Mouse (Mus musculus) cortical plate, adult 2 months (tissue): ENCODE results near the gene Cpvl. TPM values are rescaled to one million over a fixed set of nuclear protein-coding genes. Genes with fewer than 3 reads are reported as not detected.

Experiments used
- H3K27ac ChIP-seq: fragments of 200-500 bp; 2 replicates; pipeline ENCODE4 v1.5.1; 2012; ENCODE audit warnings: low read length, control low read depth, inconsistent platforms; ENCODE audit not compliant: insufficient read depth
- H3K4me1 ChIP-seq: fragments of 200-500 bp; 2 replicates; pipeline ENCODE4 v1.6.1; 2011; ENCODE audit warnings: low read length; ENCODE audit not compliant: control insufficient read depth, insufficient read depth
- H3K4me3 ChIP-seq: fragments of 200-500 bp; 2 replicates; pipeline ENCODE4 v1.5.1; 2011; ENCODE audit warnings: mild to moderate bottlenecking, low read length, control low read depth; ENCODE audit not compliant: insufficient read depth
- CTCF ChIP-seq: fragments of 200-500 bp; IDR thresholded peaks from 2 replicates; pipeline ENCODE4 v1.5.1; 2011; ENCODE audit warnings: mild to moderate bottlenecking, control low read depth, low read length; ENCODE audit not compliant: insufficient read depth; ENCODE audit errors: extremely low read depth
- POLR2A ChIP-seq: fragments of 200-500 bp; IDR thresholded peaks from 2 replicates; pipeline ENCODE4 v1.6.1; 2011; ENCODE audit warnings: mild to moderate bottlenecking, low read length, control low read depth; ENCODE audit not compliant: insufficient read depth; ENCODE audit errors: extremely low read depth
- polyA plus RNA-seq: library from polyadenylated mRNA; depleted of rRNA; stranded (reverse); fragments of >200 nt; gene quantifications from 2 replicates; pipeline ENCODE4 v1.2.3, GENCODE M21; 2012

Gene Cpvl
- polyA plus RNA-seq, 1 experiment = not detected

DNA sequence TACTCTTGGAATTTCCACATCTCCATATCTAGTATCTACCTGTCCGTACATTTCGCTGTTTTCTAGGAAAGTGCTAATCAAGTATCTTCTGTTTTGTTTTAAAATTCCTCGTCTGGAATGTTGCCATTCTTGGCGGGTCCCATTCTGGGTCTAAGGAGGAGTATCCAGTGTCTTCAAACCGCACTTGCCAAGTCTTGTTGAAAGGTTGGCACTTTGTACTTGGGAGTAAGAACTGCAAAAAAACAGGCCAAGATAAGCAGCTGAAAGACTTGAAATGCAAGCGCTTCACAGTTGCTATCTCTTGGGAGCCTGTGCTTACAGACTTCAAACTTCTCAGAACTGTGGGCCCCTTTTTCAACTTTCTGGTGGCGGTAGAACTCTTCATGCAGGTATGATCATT is 58.4 kb downstream of the Cpvl start:
- Histone ChIP-seq H3K4me3 (no peak overlapping the region), H3K4me1 (no peaks in the 10 kb centered on the region), H3K27ac (no peak overlapping the region)
- TF ChIP-seq POLR2A (no peak), CTCF (no peak)

DNA sequence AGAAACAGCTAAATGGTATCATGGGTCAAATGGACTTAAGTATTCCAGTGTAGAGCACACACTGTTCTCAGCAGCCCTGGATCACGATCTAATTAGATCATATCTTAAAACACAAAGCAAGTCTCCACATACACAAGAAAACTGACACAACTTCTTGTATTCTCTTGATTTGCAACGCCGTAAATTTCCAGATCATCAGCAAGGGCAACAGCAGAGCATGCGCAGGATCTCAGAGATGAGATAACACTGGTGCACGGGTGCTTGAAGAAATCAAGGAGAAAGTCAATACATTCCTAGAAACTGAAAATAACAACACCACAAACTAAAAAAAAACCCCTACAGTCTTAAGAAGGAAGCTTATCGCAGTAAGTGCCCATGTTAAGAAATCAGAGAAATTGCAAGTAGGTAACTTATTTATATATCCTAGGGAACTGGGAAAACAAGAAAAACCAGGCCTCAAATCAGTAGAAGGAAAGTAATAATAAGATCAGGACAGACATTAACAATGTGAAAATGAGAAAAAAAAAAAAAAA is 61.4 kb downstream of the Cpvl start:
- Histone ChIP-seq H3K27ac (no peak overlapping the region), H3K4me3 (no peak overlapping the region), H3K4me1 (no peaks in the 10 kb centered on the region)
- TF ChIP-seq POLR2A = no peak
- no peak for TF ChIP-seq CTCF

DNA sequence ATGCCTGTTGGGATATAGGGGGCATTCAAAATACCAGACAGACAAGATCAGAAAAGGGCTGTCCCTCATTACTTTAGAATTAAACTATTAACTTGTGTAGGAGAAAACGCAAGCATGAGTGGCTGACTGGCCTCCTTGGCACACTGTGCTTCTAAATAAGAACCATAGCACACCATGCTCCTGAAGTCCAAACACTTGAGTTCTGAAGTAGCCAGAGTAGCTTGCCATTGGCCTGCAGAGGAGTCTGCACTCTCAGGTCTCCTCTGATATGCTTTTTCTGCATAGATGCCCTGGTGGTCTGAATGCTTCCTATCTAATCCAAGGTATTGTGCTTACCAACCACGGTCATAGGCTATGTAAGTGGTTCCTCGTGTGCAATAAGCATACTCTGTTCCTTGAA is 63.1 kb downstream of the Cpvl start:
- H3K4me1 ChIP-seq = no peaks in the 10 kb centered on the region
- no peak overlapping the region for H3K27ac ChIP-seq
- no peak overlapping the region for H3K4me3 ChIP-seq
- no peak for TF ChIP-seq POLR2A
- TF ChIP-seq CTCF = no peak

DNA sequence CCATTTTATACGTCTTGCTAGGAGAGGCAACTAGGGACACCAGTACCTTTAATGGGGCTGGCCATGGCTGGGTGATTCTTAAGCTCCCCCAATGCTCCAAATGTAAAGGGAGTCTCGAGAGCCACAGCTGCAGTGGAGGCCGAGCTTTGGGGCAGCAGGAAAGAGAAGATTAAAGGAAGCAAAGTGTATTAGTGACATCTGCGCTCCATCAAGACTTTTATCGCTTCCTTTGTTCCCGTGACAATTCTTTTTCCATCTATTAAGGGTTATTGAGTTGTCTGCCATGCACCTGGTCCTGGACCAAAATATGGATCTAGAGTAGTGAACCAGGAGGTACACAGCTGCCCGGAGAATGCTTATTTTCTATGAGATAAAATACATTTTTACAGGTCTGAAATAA is 65.3 kb downstream of the Cpvl start:
- Histone ChIP-seq H3K4me3 (no peak overlapping the region), H3K4me1 (no peaks in the 10 kb centered on the region), H3K27ac (no peak overlapping the region)
- TF ChIP-seq CTCF (no peak), POLR2A (no peak)

DNA sequence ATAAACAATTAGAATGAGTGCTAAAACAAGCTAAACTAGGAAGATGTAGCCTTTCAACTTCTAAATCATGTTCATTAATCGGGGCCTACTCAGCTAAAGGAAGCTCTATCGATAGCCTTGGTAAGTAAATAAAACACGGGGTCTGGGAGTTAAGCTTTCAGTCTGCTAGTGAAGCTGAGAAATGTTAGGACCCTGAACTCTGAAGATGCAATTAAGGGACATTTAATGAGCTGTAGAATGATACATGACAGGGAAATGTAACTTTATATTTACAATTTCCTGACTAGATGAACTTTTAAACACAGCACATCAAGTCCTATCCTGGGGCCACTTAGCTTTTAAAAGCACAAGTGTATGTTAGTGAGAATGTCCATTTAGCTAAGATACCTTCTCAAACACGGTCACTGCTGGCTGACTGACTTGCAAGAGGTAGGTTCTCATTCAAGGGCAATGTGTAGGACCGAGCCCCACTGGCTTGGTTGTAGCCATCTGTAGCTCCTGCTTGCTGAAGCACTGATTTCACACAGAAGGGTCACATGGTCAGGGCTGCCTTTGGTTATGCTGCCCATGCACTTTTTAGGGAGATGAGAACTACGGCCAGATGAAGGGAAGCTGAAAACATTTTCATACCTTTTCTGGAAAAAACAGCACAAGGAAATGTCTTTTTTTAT is 66.2 kb downstream of the Cpvl start:
- Histone ChIP-seq H3K4me1 (no peaks in the 10 kb centered on the region; the same call in 1 of the 2 replicates), H3K4me3 (no peak overlapping the region), H3K27ac (no peak overlapping the region)
- TF ChIP-seq CTCF (no peak), POLR2A (no peak)

DNA sequence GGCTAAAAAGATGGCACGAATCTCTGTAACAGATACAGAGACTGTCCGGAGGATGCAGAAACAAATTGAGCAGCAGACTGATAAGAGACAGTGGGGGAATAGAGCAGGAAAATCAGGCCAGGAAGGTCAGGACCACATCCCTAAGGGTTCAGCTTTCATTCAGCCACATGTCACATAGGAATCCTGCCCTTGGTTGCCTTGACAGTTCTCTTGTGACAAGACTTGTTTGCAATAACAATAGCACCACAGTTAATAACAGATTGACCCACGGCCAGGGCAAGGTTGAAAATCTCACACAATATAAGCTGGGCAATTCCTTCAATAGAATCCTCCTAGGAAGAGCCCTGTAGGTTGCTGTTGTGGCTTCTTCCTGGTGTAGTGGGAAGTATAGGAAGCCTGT is 68.5 kb downstream of the Cpvl start:
- Histone ChIP-seq H3K27ac (no peak overlapping the region), H3K4me3 (no peak overlapping the region), H3K4me1 (no peaks in the 10 kb centered on the region; the same call in 1 of the 2 replicates)
- TF ChIP-seq POLR2A = no peak
- no peak for TF ChIP-seq CTCF

DNA sequence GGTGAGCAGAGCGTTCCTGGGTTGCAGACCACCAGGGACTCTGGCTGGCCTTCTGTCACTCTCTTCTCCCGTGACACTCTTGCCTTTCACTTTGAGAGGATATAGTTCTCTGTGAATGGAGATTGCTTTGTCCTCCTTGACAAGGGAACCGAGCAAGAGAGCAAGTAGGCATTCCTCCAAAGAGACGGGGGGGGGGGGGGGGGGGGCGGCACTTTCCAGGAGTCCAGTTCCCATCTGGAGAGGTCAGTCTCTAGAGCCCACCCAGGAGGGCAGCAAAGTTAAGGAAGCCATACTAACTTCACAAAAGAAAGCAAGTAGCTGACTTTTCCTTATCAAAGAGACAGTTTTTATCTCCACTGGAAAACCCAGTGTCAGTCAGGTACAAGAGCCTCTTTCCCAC is 69.0 kb downstream of the Cpvl start:
- no peak overlapping the region for H3K27ac ChIP-seq
- no peak for TF ChIP-seq POLR2A
- no peak overlapping the region for H3K4me3 ChIP-seq
- H3K4me1 ChIP-seq = no peaks in the 10 kb centered on the region; the same call in 1 of the 2 replicates

DNA sequence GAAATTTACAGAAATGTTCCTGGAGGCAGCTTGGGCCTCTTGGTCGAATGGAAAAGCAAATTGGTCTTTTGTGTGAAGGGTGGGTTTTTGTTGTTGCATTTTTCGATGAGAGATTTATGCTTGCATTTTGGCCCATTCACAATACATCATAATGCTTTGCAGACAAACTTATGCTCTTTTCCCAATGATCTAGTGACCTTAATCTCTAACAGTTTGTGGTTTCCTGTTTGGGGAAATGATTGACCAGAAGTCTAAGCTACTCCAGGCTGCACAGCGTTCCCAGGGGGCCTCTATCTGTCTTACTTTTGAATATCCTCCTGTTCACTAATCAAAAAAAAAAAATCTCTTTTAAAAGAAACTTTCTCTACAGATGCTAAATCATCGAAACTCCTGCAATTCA is 71.6 kb downstream of the Cpvl start:
- TF ChIP-seq CTCF (no peak), POLR2A (no peak)
- Histone ChIP-seq H3K4me3 (no peak overlapping the region), H3K27ac (no peak overlapping the region), H3K4me1 (no peaks in the 10 kb centered on the region; the same call in 1 of the 2 replicates)

DNA sequence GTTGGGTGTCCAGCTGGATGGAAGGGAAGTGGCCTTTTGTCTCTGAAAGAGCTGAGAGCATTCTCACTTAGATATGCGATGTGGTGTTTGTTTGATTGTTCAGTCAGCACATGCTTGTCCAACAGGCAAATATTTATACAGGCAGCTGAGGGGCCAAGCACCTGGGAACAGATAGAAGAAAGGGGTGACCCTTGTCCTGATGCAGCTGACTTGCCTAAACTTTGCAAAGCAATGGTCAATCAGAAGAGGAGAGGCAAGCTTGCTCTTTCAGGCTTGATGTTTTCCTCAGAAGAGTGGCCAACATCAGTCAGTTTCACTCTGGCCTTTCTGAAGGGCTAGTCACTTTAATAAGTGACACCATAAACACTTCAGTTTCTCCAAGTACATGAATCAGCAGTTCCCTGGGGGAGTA is 72.4 kb downstream of the Cpvl start:
- no peak for TF ChIP-seq POLR2A
- no peak for TF ChIP-seq CTCF
- Histone ChIP-seq H3K27ac (no peak overlapping the region), H3K4me3 (no peak overlapping the region), H3K4me1 (no peaks in the 10 kb centered on the region; the same call in 1 of the 2 replicates)

DNA sequence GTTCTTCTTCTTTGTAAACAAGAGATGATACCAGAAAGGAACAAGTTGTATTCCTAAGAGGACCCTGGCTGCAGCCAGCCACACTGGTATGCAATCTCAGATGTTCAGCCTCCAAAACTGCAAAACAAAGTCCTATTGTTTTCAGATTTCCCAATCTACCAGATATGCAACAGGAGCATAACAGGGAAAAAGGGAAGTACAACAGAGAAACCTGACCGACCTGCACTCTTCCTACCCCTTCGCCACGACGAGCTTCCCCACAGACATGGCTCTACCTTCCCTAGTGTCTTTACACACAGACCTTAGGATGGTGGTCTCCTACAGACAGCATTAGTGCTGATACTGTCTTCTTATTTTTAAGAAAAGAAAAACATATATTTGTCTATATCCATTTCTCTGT is 72.9 kb downstream of the Cpvl start:
- TF ChIP-seq POLR2A = no peak
- TF ChIP-seq CTCF = no peak
- H3K4me1 ChIP-seq = no peaks in the 10 kb centered on the region; the same call in 1 of the 2 replicates
- H3K27ac ChIP-seq = no peak overlapping the region
- no peak overlapping the region for H3K4me3 ChIP-seq
